Mouse (Mus musculus): ENCODE measurements around the gene Neu3. TPM values are rescaled to one million over a fixed set of nuclear protein-coding genes. Genes with fewer than 3 reads are reported as not detected.
A peak's percentile ranks its signal among the peaks of the same experiment; 100 is the strongest.

The Neu3 gene
- 1.2 and 2.3 TPM in 2 replicates for polyA plus RNA-seq (2014; fragmentation: Nextera tagmentation; extraction: Ambion mirVana)

GRCm38 (mm10) chr7:99828083-99828570 is at the start of gene Neu3:
Neu3 (minus strand) TSS chr7:99828417.
- H3K36me3 ChIP-seq (ENCODE audit: control insufficient read depth, insufficient read depth, low read length): no peaks in the 10 kb centered on the region
- no peaks in the 10 kb centered on the region for H3K9me3 ChIP-seq (ENCODE audit: control insufficient read depth, low read length)
- peak within 1 kb of the TSS; percentile 58 for H3K4me2 ChIP-seq (ENCODE audit: low read depth, low read length, severe bottlenecking)
- WGBS: under 1% methylated on average over 26 of the region's 26 CpGs
- ATAC-seq (replicated peaks; ENCODE audit: low FRiP score) (peak; percentile 97), DNase-seq (ENCODE audit: low spot score) (peak; percentile 94)
- H3K27ac ChIP-seq (ENCODE audit: low read depth, low read length): no peak within 1 kb of the TSS
- peak within 1 kb of the TSS; percentile 66 for H3K9ac ChIP-seq (ENCODE audit: low read length)
- peak within 1 kb of the TSS; percentile 38 for H3K4me3 ChIP-seq (ENCODE audit: low read depth, low read length)
- no peaks in the 10 kb centered on the region for H3K27me3 ChIP-seq (ENCODE audit: control insufficient read depth, insufficient read depth, low read length)
- H3K4me1 ChIP-seq (replicated peaks; ENCODE audit: control insufficient read depth, insufficient read depth, low read length): no peaks in the 10 kb centered on the region

DNA sequence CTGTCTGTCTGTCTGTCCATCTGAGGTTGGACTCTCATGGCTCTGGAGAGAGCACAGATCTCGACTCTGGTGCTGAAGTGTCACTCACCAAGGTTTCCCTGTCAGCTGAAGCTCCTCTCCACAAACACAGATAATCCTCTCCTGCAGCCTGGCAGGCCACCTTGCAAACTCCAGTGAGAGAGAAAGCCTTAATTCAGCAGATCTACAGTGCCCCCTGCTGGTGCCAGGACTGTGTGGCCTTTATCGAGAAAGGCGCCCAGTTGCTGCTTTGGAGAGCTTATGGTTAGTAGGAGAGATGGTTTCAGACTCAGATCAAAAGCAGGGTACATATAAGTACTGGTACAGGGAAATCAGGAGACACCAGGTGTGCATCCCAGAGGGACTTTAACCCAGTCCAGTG is 48.1 kb upstream of the Neu3 start:
- WGBS: under 1% methylated on average over 3 of the region's 3 CpGs
- DNase-seq (ENCODE audit: low spot score): peak; percentile 90
- H3K9me3 ChIP-seq (ENCODE audit: control insufficient read depth, low read length): no peaks in the 10 kb centered on the region
- no peaks in the 10 kb centered on the region for H3K4me1 ChIP-seq (replicated peaks; ENCODE audit: control insufficient read depth, insufficient read depth, low read length)
- no peaks in the 10 kb centered on the region for H3K36me3 ChIP-seq (ENCODE audit: control insufficient read depth, insufficient read depth, low read length)
- ATAC-seq (replicated peaks; ENCODE audit: low FRiP score): no peak
- H3K4me2 ChIP-seq (ENCODE audit: low read depth, low read length, severe bottlenecking): no peak overlapping the region
- no peak overlapping the region for H3K9ac ChIP-seq (ENCODE audit: low read length)
- no peaks in the 10 kb centered on the region for H3K27me3 ChIP-seq (ENCODE audit: control insufficient read depth, insufficient read depth, low read length)
- no peak overlapping the region for H3K4me3 ChIP-seq (ENCODE audit: low read depth, low read length)
- no peak overlapping the region for H3K27ac ChIP-seq (ENCODE audit: low read depth, low read length)

DNA sequence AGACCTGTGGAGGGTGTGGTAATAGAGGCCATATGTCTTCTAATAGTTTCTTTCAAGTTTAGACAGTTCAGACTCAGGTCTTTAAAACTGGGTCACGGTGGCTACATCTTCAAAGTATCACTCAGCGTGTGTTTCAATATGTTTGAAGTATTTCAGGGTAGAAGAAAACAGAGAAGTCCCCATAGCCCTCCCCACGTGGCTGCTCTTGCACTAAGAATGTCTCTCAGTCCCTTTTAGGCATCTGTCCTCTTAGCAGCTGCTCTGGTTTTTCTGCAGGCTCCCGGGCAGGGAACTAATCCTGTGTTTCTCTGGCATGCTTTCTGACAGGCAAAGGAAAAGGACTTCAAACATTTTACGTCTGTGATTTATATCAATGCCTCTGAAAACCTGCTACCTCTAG is 47.7 kb upstream of the Neu3 start:
- Histone ChIP-seq H3K4me1 (replicated peaks; ENCODE audit: control insufficient read depth, insufficient read depth, low read length) (no peaks in the 10 kb centered on the region), H3K27ac (ENCODE audit: low read depth, low read length) (no peak overlapping the region), H3K27me3 (ENCODE audit: control insufficient read depth, insufficient read depth, low read length) (no peaks in the 10 kb centered on the region), H3K36me3 (ENCODE audit: control insufficient read depth, insufficient read depth, low read length) (no peaks in the 10 kb centered on the region), H3K4me2 (ENCODE audit: low read depth, low read length, severe bottlenecking) (no peak overlapping the region), H3K9ac (ENCODE audit: low read length) (no peak overlapping the region), H3K4me3 (ENCODE audit: low read depth, low read length) (no peak overlapping the region), H3K9me3 (ENCODE audit: control insufficient read depth, low read length) (no peaks in the 10 kb centered on the region)
- ATAC-seq (replicated peaks; ENCODE audit: low FRiP score) (no peak), DNase-seq (ENCODE audit: low spot score) (no peak)
- 53% methylated on average over 5 of the region's 5 CpGs for WGBS

GRCm38 (mm10) chr7:99873965-99874364 is 45.7 kb upstream of the Neu3 start:
- ATAC-seq (replicated peaks; ENCODE audit: low FRiP score): no peak

DNA sequence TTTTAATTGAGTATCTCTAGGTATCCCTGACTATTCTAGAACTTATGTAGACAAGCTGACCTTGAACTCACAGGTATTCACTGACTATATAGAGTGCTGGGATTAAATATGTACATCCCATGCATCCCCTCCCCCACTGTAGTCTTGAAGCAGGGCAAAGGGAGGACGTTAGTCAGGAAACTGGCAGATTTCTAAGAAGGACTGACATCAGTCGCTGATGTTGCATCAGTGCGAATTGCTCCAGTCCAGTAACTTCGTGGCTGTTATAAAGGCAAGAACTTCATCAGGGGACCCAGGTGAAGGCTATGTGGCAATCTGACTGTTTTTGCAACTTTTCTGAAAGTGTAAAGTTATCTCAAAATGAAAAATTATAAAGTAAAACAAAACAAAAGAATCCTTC is 41.1 kb upstream of the Neu3 start:
- Histone ChIP-seq H3K4me2 (ENCODE audit: low read depth, low read length, severe bottlenecking) (no peak overlapping the region), H3K36me3 (ENCODE audit: control insufficient read depth, insufficient read depth, low read length) (no peaks in the 10 kb centered on the region), H3K27me3 (ENCODE audit: control insufficient read depth, insufficient read depth, low read length) (no peaks in the 10 kb centered on the region), H3K4me3 (ENCODE audit: low read depth, low read length) (no peak overlapping the region), H3K27ac (ENCODE audit: low read depth, low read length) (no peak overlapping the region), H3K9me3 (ENCODE audit: control insufficient read depth, low read length) (no peaks in the 10 kb centered on the region), H3K9ac (ENCODE audit: low read length) (no peak overlapping the region), H3K4me1 (replicated peaks; ENCODE audit: control insufficient read depth, insufficient read depth, low read length) (peaks cover 2% of the 10 kb centered on the region; the same call in 1 of the 2 replicates)
- DNase-seq (ENCODE audit: low spot score): no peak
- ATAC-seq (replicated peaks; ENCODE audit: low FRiP score): no peak
- WGBS: 70% methylated on average over 4 of the region's 4 CpGs

More at GRCm38 (mm10) chr7:99873965-99874364, 45.7 kb upstream of the Neu3 start:
- Histone ChIP-seq H3K9ac (ENCODE audit: low read length) (no peak overlapping the region), H3K36me3 (ENCODE audit: control insufficient read depth, insufficient read depth, low read length) (no peaks in the 10 kb centered on the region), H3K9me3 (ENCODE audit: control insufficient read depth, low read length) (no peaks in the 10 kb centered on the region), H3K4me2 (ENCODE audit: low read depth, low read length, severe bottlenecking) (no peak overlapping the region), H3K4me3 (ENCODE audit: low read depth, low read length) (no peak overlapping the region), H3K4me1 (replicated peaks; ENCODE audit: control insufficient read depth, insufficient read depth, low read length) (no peaks in the 10 kb centered on the region), H3K27ac (ENCODE audit: low read depth, low read length) (no peak overlapping the region), H3K27me3 (ENCODE audit: control insufficient read depth, insufficient read depth, low read length) (no peaks in the 10 kb centered on the region)
- WGBS: 62% methylated on average over 6 of the region's 6 CpGs
- DNase-seq (ENCODE audit: low spot score): no peak

- Histone ChIP-seq H3K9ac (ENCODE audit: low read length) (no peak overlapping the region), H3K4me1 (replicated peaks; ENCODE audit: control insufficient read depth, insufficient read depth, low read length) (peaks cover 2% of the 10 kb centered on the region; the same call in 1 of the 2 replicates), H3K4me2 (ENCODE audit: low read depth, low read length, severe bottlenecking) (no peak overlapping the region), H3K4me3 (ENCODE audit: low read depth, low read length) (no peak overlapping the region), H3K9me3 (ENCODE audit: control insufficient read depth, low read length) (no peaks in the 10 kb centered on the region), H3K27me3 (ENCODE audit: control insufficient read depth, insufficient read depth, low read length) (no peaks in the 10 kb centered on the region), H3K36me3 (ENCODE audit: control insufficient read depth, insufficient read depth, low read length) (no peaks in the 10 kb centered on the region), H3K27ac (ENCODE audit: low read depth, low read length) (no peak overlapping the region)
- DNase-seq (ENCODE audit: low spot score) (no peak), ATAC-seq (replicated peaks; ENCODE audit: low FRiP score) (no peak; the same call in 1 of the 2 replicates)
- 36% methylated on average over 3 of the region's 3 CpGs for whole genome bisulfite sequencing
These were observed 37.0 kb upstream of the Neu3 start for GRCm38 (mm10) chr7:99865219-99865618.

- Histone ChIP-seq H3K9ac (ENCODE audit: low read length) (no peak overlapping the region), H3K36me3 (ENCODE audit: control insufficient read depth, insufficient read depth, low read length) (no peaks in the 10 kb centered on the region), H3K9me3 (ENCODE audit: control insufficient read depth, low read length) (no peaks in the 10 kb centered on the region), H3K27ac (ENCODE audit: low read depth, low read length) (no peak overlapping the region), H3K4me3 (ENCODE audit: low read depth, low read length) (no peak overlapping the region), H3K4me1 (replicated peaks; ENCODE audit: control insufficient read depth, insufficient read depth, low read length) (peaks cover 2% of the 10 kb centered on the region; the same call in 1 of the 2 replicates), H3K27me3 (ENCODE audit: control insufficient read depth, insufficient read depth, low read length) (no peaks in the 10 kb centered on the region), H3K4me2 (ENCODE audit: low read depth, low read length, severe bottlenecking) (no peak overlapping the region)
- WGBS: 40% methylated on average over 11 of the region's 11 CpGs
- ATAC-seq (replicated peaks; ENCODE audit: low FRiP score) (peak; percentile 55; the same call in 1 of the 2 replicates), DNase-seq (ENCODE audit: low spot score) (peak; percentile 65)
These were observed 36.2 kb upstream of the Neu3 start for GRCm38 (mm10) chr7:99864241-99865028.

DNA sequence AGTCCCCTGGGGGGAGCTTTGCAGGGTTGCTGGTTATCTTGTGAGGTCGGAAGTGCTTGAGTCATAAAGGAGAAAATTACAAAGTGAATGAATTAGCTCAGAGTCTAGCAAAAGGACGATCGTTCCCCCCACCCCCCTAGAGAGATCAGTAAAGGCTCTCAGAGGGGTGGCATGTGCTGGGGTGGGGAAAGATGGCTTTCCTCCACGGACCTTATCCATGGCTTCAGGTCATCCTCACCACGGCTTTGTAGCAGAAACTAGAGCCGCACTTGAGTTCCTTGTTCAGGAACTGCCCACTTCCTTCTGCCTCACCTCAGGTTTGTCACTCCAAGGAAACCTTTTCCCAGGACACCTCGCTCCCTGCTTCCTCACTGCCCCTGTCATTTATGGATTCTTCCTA is 35.1 kb upstream of the Neu3 start, which contains the start of gene Spcs2:
TSS of gene Spcs2 (minus strand) at position 101 of the 400 bp plus-strand sequence.
- WGBS: 57% methylated on average over 7 of the region's 7 CpGs
- no peak within 1 kb of the TSS for H3K27ac ChIP-seq (ENCODE audit: low read depth, low read length)
- no peak for ATAC-seq (replicated peaks; ENCODE audit: low FRiP score)

More for the DNA sequence above, 35.1 kb upstream of the Neu3 start, which contains the start of gene Spcs2:
- Histone ChIP-seq H3K9ac (ENCODE audit: low read length) (no peak within 1 kb of the TSS), H3K27me3 (ENCODE audit: control insufficient read depth, insufficient read depth, low read length) (no peaks in the 10 kb centered on the region), H3K4me1 (replicated peaks; ENCODE audit: control insufficient read depth, insufficient read depth, low read length) (peaks cover 2% of the 10 kb centered on the region; the same call in 1 of the 2 replicates), H3K4me3 (ENCODE audit: low read depth, low read length) (no peak within 1 kb of the TSS), H3K36me3 (ENCODE audit: control insufficient read depth, insufficient read depth, low read length) (no peaks in the 10 kb centered on the region), H3K9me3 (ENCODE audit: control insufficient read depth, low read length) (no peaks in the 10 kb centered on the region), H3K4me2 (ENCODE audit: low read depth, low read length, severe bottlenecking) (no peak within 1 kb of the TSS)
- DNase-seq (ENCODE audit: low spot score): no peak

All from forebrain, embryonic 11.5 days (tissue).